Mouse (Mus musculus): ENCODE results near the gene Med29.

Gene Med29

DNA sequence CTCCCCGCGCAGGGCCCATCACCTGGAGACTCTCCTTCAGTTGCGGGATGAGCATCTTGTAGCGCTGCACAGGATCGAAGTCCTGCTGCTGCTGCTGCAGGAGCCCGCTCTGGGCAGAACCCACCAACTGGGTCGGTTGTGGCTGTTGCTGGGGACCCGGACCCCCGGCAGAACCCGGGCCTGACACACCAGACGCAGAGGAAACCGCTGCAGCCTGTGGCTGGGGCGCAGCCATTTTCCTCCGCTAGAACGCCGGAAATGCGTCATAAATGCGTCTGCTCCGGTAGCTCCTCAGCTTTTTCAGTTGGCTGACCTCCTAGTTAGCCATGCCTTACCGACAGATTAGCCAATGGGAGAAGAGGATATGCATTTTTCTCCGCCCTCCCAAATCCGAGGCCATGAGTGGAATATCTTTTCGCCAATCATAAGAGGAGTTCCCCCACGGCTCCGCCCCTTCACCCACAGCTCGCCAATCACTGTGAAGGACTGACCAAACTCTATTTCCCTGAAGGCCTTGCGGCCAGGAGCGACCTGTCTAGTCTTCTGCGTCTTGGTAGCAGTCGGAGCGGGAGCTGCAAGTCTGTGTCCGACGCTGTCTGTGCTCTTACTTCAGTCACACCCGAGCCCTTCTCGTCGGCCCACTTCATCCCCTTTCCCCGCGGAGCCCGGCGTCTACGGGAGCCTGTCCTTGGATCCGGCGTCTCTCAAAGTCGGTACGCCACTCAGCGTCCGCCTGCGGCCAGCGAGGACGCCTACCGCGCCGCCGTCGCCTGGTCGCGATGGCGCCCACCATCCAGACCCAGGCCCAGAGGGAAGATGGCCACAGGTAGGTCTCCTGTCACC is at the start of gene Med29, which contains the start of gene Paf1:
Gene Med29, minus strand, starts transcription at position 280 of the 843 bp plus-strand sequence.
Gene Paf1, plus strand, starts transcription at position 523 of the 843 bp plus-strand sequence.
- DNase-seq (ENCODE audit: low read depth, low spot score) = peak; percentile 99

DNA sequence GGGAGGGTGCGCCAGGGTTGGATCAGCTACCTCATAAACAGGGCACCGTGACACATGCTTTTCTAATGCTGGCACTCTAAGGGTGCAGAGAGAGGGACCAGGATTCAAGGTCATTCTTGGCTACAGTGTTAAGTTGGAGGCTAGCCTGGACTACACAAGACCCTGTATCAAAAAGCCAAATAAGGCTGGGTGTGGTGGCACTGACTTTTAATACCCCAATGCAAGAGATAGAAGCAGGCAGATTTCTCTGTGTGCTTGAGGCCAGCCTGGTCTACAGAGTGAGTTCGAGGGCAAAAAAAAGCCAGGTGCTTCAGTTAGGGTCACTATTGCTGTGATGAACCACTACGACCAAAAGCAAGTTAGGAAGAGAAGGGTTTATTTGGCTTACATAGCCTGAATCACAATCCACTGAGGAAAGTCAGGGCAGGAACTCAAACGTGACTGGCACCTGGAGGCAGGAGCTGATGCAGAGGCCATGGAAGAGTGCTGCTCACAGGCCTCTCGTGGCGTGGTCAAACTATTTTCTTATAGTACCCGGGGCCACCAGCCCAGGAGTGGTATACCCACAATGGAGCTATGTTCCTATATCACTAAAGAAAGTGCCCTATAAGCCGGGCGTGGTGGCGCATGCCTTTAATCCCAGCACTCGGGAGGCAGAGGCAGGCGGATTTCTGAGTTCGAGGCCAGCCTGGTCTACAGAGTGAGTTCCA is 49.4 kb upstream of the Med29 start:
- DNase-seq (ENCODE audit: low read depth, low spot score) = no peak

DNA sequence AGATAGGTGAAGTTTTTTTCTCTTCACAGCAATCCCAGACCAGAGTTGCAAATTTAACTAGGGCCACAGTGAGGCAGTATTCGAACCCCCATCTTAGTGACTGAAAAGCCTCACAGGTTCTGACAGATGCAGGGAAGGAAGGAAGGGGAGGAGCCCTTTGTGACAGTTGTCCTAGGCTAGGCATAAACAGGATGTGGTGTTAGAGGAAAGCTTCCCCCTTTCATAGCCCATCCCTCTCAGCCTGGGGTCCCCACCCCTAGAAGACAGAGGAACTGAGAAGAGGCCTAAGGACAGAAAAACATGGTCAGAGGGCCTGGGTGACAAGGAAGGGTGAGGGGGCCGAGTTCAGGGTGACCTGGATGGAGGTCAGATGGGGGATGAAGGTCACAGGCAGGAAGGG is 48.2 kb upstream of the Med29 start:
- DNase-seq (ENCODE audit: low read depth, low spot score) = no peak

DNA sequence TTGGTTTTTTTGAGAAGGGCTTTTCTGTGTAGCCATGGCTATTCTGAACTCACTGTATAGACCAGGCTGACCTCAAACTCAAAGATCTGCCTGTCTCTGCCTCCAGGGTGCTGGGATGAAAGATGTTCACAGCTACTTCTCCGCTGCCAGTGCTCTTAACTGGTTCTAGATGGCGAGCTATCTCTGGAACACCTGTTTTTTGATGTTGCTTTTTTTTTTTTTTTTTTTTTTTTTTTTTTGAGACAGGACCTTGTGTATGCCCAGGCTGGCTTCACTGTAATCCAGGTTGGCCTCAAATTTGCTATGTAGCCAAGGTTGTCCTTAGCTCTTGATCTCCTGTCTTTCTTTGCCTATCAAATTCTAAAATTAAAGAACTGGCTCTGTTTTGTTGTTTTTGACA is 46.3 kb upstream of the Med29 start:
- DNase-seq (ENCODE audit: low read depth, low spot score) = no peak

DNA sequence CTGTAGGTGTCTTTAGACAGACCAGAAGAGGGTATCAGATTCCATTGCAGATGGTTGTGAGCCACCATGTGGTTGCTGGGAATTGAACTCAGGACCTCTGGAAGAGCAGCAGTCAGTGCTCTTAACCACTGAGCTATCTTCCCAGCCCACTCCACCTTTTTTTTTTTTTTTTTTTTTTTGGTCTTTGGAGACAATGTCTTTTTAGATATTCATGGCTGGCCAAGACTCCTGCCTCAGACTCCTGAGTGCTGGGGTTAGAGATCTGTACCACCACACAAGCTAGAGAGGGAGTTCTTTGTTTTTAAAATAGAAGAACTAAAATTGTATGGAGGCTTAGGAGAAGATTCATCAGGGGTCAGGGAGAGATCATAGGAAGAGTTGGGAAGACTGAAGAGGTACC is 45.5 kb upstream of the Med29 start:
- DNase-seq (ENCODE audit: low read depth, low spot score) = no peak

DNA sequence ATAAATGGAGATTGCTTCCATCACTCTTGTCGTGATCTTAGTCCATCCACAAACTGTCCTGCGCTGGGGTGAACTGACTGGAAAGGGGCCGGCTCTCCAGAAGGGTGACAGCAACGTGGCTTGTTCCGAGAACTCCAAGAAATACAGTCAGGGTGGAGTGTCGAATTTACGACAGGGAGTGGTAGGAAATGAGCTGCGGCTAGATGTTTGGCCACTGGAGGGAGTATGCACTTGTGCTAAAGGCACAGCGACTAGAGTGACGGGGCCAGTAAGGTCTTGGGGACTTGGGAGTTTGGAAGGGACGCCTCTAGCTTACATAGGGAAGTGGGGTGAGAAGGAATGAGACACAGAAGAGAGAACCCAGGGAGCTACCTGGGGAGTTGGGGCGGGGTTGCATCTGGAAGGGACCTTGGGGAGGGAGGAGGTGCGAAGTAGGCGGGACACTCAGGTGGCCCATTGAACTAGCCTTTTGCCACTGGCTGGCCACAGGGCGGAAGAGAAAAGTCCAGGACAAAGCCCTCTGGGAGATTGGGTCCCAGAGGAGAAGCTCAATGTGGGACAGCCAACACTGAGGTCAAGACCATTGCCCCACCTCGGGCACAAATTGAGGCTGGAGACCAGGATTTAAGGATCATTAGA is 44.5 kb upstream of the Med29 start, which contains the start of gene Gmfg:
Gene Gmfg, plus strand, starts transcription at position 516 of the 639 bp plus-strand sequence.
- DNase-seq (ENCODE audit: low read depth, low spot score) = peak; percentile 86

DNA sequence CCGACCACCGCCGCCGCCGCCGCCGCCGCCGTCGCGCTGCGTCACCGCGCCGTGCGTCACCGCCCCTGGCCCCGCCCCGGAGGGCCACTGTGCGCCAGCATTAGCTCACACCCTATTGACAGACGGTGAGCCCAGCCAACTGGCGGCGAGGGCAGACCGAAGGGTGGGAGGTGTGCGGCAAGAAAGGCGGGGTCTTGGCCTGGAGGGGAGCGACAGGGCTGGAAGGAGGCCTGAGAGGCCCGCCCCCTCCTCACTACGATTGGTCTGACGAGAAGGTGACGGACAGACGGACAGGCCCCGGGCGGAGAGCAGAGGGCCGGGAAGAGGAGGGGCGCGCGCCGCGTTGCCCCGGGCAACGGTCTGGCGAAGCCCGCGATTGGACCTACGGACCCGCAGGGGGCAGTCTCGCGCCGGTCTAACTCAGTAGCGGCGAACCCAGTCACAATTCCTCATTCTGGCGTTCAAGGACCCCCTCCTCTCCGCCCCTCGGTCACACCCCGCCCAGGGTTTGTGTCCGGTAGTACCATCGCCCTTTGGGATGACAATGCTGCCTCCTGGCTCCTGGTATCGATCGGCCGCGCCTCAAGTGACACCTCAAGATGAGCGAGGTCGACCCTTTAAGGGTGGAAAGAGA is 43.9 kb upstream of the Med29 start:
- peak; percentile 98 for DNase-seq (ENCODE audit: low read depth, low spot score)

DNA sequence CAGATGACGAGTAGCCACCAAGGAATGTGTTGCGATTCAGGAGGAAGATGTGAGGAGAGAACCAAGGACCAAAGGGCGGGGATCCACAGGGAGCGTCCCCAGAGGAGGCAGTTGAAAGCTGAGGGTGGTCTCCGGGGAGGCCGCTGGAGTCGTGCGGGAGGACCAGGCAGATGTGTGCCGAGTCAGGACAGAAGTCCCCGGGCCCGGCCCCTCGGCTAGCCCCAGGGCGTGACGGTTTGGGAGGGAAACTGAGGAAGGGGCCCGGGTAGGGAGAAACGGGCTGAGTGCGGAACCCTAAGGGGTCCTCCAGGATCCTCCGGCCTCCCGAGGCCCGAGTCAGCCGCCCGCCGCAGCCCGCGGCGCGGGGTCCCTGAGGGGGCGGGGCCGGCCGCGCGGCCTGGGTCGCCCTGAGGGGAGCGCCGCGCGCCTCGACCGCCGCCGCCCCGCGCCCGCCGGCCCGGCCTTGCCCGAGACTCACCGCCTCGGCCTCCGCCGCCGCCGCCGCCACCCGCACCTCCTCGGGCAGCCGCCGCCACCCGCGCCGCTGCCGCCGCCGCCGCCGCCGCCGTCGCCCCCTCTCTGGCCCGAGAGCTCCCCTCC is 43.3 kb upstream of the Med29 start:
- no peak for DNase-seq (ENCODE audit: low read depth, low spot score)

DNA sequence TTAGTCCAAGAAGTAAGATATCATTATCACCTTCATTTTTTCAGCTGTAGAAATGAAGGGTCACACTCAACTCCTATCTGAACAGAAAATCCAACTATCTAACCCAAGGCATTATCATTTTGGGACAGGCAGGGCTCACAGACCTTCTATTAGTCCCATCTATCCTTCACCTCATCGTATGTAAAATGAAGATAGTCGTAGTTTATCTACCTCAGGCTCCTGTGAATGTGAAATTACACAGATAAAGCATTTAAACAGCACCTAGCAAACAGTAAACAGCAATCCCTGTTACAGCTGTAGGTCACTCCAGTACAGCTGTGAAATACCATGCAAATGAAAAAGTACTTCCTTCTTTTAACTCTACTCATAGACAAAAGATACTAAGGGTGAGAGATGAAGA is 39.7 kb upstream of the Med29 start:
- no peak for DNase-seq (ENCODE audit: low read depth, low spot score)

DNA sequence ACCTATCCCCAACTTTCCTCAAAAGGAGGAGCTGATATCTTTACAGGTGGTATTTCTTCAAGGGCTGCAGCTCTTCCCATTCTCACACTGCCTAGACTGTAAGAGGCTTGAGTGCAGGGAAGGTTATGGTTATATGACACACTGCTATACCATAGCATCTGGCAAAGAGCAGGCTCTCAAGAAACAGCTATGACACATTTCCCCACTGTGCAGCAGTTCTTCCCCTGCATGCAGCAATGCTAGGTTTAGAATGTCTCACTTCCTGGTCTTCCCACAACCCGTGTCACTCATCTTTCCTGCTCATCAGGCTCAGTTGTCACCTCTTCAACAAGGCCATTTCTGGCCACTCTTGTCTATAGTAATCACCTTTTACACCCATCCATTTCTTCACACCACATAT is 38.0 kb upstream of the Med29 start:
- no peak for DNase-seq (ENCODE audit: low read depth, low spot score)

DNA sequence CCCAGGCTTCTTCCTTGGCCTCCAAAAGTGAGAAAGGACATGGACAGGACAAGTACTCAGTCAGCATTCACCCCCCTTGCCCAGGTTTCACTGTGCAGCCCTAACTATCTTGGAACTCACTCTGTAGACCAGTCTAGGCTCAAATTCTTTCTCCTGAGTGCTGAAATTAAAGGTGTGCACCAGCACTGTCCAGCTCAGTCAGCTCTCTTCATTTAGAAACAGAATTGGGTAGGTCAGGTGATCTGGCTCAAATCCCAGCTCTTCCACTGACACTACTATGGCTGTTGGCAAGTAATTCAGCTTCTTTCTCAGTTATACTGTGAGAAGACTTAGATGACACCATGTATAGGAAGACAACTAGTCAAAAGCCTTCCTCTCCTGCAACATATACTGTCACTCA is 35.2 kb upstream of the Med29 start:
- no peak for DNase-seq (ENCODE audit: low read depth, low spot score)

DNA sequence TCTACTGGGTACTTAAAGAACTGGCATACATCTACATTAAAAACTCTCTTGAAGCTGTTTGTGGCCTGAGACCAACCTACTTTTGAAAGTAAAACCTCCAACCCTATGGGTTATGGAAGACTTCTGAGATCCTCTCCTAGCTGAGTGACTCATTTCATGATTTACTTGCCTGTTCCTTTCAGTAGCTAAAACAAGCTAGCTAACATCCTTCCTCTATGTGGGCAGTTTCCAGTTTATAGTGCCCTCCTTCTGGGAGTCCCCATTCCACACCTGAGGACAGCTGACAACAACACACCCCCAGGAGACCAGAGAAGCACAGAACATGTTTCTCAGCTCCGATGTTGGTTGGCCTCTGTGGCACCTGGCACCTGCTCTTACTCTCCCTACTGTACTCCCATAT is 30.5 kb upstream of the Med29 start:
- no peak for DNase-seq (ENCODE audit: low read depth, low spot score)

DNA sequence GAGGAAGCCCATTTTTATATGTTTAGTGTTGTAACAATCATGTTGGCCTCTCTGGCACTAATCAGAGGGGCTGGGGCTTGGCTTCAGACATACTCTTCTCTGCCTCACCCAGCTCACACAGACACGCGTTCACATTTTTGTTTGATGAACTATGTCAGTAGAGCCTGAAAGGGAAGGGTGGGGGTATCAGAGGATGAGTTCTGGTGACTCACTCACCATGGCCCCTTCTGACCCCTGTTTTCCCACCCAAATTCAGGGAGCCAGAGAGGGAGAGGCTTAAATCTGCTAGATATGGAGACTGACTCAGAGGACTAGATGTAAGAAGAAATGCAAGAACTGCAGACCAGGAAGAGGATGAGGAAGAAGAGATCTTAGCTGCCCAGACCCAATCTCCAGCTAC is 26.9 kb upstream of the Med29 start:
- DNase-seq (ENCODE audit: low read depth, low spot score) = peak; percentile 35

DNA sequence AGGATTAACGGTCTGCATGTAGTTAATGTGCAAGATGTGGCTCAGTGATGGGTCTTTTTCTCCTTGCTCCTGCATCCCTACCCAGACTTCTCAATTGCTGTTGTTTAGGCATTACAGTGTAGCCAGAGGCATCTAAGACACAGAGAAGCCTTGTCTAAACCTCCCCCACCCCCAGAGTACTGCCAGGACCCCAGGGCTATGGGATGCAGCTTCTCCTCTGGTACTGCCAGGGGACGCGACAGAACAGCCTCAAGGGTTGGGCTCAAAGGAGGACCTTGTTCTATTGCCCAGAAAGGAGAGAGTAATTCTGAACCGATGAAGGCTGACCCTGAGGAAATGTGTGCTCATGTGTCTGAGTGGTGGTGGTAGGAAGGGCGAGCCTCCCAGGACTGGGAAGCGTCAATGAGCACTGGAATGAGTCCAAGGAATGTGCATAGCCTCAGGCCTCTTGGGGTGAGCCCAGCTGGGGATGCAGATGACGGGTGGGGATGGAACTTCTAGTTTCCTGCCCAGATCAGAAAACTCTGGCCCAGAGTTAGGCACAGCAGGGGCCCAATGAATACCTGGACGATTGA is 25.7 kb upstream of the Med29 start:
- peak; percentile 94 for DNase-seq (ENCODE audit: low read depth, low spot score)

DNA sequence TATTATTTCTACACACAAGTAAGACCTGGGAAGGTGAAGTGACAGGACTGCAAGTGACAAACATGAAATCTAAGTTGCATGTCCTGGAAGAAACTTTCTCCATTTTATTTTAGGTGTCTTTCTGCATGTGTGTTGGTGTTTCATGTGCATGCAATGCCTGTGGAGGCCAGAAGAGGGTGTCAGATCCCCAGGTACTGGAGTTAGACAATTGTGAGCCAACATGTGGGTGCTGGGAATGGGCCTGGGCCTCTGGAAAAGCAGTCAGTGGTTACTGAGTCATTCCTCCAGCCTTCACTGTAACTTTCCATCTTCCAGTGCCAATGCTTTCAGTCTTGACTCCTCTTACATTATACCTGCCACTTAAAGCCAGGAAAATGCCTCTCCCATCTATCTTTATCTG is 24.9 kb upstream of the Med29 start:
- peak; percentile 76 for DNase-seq (ENCODE audit: low read depth, low spot score)

DNA sequence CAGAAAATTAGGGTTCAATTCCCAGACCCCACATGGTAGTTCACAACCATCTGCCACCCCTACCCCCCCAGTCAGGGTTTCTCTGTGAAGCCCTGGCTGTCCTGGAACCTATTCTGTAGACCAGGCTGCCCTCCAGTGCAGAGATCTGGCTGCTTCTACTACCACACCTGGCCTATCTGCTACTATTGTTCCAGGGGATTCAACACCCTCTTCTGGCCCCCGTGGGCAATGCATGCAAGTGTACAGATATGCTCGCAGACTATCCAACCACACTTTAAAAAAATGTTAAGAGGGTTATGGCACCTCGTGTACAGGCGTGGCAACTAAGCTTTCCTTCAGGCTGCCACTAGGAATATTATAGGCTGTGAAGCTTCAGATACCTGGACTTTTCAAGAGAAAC is 20.3 kb upstream of the Med29 start:
- DNase-seq (ENCODE audit: low read depth, low spot score) = no peak

DNA sequence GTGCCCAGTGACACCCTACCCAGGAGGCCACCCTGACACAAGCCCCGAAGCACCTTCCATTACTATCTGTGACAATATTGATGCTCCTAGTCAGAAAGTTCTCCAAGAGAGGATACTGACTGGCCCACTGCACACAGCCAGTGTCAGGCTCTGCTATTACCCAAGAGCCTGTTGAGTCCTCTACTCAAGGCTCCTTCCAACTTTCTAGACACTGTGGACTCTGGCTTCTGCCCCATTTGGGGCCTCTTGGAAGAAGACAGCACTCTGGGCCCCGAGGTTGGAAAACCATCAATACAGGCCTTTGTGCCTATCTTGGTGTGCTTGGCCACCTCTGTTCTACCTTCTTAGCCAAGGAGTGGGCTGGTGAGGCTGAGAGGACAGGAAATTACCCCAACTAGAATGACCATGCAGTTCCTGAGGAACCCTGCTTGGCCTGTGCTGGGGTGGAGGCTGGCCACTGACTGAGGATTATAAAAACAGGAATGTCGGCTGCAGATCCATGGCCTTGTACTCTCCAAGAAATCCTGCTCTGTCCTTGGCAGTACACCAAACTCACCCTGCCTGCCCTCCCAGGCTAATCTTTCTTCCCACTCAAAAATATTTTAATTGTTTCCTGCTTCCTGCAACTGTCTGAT is 18.4 kb upstream of the Med29 start:
- DNase-seq (ENCODE audit: low read depth, low spot score) = no peak

DNA sequence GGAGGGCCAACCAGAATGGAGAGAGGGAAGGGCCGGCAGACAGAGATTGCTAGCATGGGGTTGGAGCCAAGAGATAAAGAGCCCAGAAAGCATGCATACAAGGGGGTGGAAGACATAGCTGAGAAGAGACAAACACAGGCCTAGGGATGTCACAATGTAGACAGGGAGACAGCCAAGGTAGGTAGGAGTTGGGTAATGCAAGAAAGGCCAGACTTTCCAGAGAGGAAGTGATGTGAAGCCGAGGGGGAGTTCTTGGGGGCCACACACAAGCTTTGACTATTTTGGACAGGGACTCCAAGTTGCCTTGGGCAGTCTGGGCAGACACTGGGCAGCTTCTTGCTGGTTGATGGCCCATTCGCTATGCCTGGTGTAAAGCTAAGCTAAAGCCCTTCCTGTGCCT is 9.4 kb upstream of the Med29 start:
- no peak for DNase-seq (ENCODE audit: low read depth, low spot score)

DNA sequence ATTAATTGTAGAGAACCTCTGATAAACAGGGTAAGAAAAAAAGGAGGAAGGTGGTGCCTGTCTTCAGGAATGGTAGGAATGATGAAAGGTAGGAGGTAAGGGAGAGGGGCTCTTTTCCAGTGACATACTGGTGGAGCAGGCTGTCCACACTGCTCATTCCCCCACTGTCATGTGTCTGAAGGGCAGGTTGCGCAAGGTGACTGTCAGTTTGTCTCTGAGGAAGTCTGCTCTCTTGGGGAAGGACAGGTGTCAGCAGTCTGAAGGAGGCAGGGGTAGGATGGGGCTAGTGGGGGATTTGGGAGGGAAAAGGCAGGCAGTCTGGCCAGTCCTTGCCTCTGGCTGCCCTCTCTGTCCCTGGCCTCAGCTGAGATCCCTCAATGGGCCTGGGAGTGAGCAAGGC is 8.5 kb upstream of the Med29 start:
- no peak for DNase-seq (ENCODE audit: low read depth, low spot score)

DNA sequence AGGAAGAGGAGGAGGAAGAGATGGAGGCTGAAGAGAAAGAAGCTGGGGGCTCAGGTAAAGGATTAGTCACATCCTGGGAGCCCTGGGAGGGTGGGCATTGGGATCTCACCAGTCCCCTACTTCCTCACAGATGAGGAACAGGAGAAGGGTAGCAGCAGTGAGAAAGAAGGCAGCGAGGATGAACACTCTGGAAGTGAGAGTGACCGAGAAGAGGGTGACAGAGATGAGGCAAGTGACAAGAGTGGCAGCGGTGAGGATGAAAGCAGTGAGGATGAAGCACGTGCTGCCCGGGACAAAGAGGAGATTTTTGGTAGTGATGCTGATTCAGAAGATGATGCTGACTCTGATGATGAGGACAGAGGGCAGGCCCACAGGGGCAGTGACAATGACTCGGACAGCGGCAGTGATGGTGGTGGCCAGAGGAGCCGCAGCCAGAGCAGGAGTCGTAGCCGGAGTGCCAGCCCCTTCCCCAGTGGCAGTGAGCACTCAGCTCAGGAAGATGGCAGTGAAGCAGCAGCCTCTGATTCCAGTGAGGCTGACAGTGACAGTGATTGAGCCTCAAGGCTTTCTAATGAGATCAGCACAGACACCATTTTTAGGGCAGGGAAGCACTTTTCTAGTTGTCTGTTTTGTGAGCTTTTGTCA is 6.3 kb upstream of the Med29 start:
- no peak for DNase-seq (ENCODE audit: low read depth, low spot score)
